Mouse (Mus musculus) ovary, adult 18-20 months (tissue): ENCODE results near the gene Prune2.

Experiments
- DNase-seq: peaks from one replicate; pipeline ENCODE4 v3.0.0; 2022; ENCODE audit warnings: low spot score, mixed read lengths

Gene Prune2

GRCm38 (mm10) chr19:17006220-17006907 is 50.4 kb downstream of the Prune2 start:
- DNase-seq: no peak

- peak; percentile 11 for DNase-seq
Observed at GRCm38 (mm10) chr19:17011261-17011995, 55.5 kb downstream of the Prune2 start.

- DNase-seq: no peak
Observed at GRCm38 (mm10) chr19:17013085-17013484, 57.2 kb downstream of the Prune2 start.

- no peak for DNase-seq
Observed at GRCm38 (mm10) chr19:17014337-17015124, 58.6 kb downstream of the Prune2 start.

GRCm38 (mm10) chr19:17024748-17025147 is 68.8 kb downstream of the Prune2 start:
- DNase-seq: no peak

GRCm38 (mm10) chr19:17030276-17030675 is 74.4 kb downstream of the Prune2 start:
- DNase-seq: no peak

- no peak for DNase-seq
Observed at GRCm38 (mm10) chr19:17032314-17032713, 76.4 kb downstream of the Prune2 start.

- no peak for DNase-seq
Observed at GRCm38 (mm10) chr19:17046961-17047360, 91.0 kb downstream of the Prune2 start.

GRCm38 (mm10) chr19:17055892-17056291 is 100.0 kb downstream of the Prune2 start:
- no peak for DNase-seq

- DNase-seq: no peak
Observed at GRCm38 (mm10) chr19:17060106-17060505, 104.2 kb downstream of the Prune2 start.

GRCm38 (mm10) chr19:17064421-17064820 is 108.5 kb downstream of the Prune2 start:
- no peak for DNase-seq

GRCm38 (mm10) chr19:17069067-17069466 is 113.1 kb downstream of the Prune2 start:
- no peak for DNase-seq

- DNase-seq: no peak
Observed at GRCm38 (mm10) chr19:17071205-17071604, 115.3 kb downstream of the Prune2 start.

- no peak for DNase-seq
Observed at GRCm38 (mm10) chr19:17072245-17072644, 116.3 kb downstream of the Prune2 start.

- no peak for DNase-seq
Observed at GRCm38 (mm10) chr19:17078643-17079316, 122.9 kb downstream of the Prune2 start.

- DNase-seq: no peak
Observed at GRCm38 (mm10) chr19:17081382-17081781, 125.5 kb downstream of the Prune2 start.

- DNase-seq: no peak
Observed at GRCm38 (mm10) chr19:17094067-17094466, 138.1 kb downstream of the Prune2 start.

- DNase-seq: no peak
Observed at GRCm38 (mm10) chr19:17096338-17096737, 140.4 kb downstream of the Prune2 start.

- no peak for DNase-seq
Observed at GRCm38 (mm10) chr19:17097210-17097609, 141.3 kb downstream of the Prune2 start.

- DNase-seq: no peak
Observed at GRCm38 (mm10) chr19:17108782-17109181, 152.9 kb downstream of the Prune2 start.

GRCm38 (mm10) chr19:17124034-17124735 is 168.3 kb downstream of the Prune2 start:
- no peak for DNase-seq
